Mouse (Mus musculus) cerebellum, postnatal 14 days (tissue): ENCODE measurements at regions not wholly inside any gene's neighbourhood (a gene's known extent, or its start where the extent isn't known, plus 50 kb on each side); places are given as distances from the start of the nearest gene placed in this dataset.

Experiments
- DNase-seq, 2 experiments: peaks; one replicate each; pipeline ENCODE4 v3.0.0; 2021; ENCODE audit warnings: mixed read lengths in 2 of 2

- no peak for DNase-seq
These were observed 288.0 kb downstream of the Usp25 start for GRCm38 (mm10) chr16:77301270-77302171.

DNA sequence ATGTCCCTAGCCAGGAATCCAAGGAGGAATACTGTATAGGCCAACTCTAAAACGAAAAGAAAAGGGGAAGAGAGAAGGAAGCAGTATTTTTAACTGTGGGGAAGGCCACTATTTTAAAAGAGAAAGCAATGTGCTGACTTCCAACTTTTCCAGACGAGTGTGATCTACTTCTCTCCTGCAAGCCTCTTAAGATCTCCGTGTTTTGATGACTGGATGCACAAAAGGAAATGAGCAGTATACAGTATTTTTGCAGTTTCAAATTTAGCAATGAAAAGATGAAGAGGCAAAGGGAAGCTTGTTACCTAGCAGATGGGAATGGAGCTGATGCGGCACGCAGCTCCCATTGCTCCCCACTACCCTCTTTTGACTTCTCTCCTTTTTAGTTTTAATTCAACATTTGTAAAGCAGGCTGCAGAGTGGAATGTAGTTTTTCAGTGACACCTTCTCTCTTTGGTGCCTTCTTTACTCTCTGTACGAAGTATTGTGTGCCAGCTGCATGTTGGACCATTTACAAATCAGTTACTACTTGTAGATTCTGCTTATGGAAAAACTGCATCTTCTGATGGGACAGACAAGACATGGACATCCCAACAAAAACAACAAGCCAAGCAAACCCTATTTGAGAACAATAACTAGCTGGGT, 287.2 kb downstream of the Usp25 start:
- no peak for DNase-seq

- DNase-seq: no peak
These were observed 282.3 kb downstream of the Usp25 start for GRCm38 (mm10) chr16:77295574-77296355.

DNA sequence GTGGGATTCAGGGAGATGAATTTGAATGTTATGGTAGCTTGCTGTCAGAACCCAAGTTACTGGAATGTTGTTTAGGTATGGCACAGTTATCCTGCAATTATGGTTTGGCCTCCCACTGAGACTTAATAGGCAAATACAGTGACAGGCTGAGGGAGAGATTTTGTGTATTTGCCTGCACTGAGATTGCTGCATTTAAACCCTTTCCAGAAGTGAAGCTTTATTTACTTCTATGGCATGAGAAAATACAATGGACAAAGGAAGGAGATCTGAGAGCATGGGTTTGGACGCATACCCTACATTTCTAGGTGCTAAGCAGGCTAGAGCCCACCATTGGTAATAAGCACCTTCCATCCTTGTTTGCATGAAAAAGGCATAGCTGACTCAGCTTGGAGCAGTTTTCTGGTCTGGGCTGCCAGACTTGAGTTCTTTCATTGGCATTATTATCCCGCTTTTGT, 278.8 kb downstream of the Usp25 start:
- DNase-seq: no peak

DNA sequence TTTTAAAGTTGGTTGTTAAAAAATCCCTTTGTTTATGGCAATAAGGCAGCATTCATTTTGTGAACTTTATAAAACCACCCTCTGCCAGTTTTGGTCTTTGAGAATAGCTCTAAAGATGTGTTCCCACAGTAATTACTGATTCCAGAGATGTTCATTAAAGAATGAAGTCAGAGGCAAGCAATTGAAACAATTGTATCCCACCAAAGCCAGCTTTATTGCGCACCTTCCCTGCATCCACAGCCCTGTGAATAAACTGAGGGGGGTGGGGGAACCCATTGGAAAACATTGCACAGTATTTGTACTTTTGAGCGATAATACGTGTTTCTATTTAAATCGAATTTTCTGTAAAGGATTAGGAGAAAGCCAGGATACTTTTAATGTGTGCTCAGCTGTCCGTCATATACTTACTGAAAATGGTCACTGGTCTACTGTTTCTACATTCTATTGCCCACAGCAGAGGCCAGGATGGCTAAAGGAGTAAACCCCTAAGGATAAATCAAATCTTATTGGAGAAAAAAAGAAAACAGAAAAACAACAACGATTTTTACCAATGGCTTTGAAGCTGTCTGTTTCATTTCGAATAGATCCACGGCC, 278.3 kb downstream of the Usp25 start:
- no peak for DNase-seq

GRCm38 (mm10) chr16:77284205-77284604, 270.7 kb downstream of the Usp25 start:
- no peak for DNase-seq

DNA sequence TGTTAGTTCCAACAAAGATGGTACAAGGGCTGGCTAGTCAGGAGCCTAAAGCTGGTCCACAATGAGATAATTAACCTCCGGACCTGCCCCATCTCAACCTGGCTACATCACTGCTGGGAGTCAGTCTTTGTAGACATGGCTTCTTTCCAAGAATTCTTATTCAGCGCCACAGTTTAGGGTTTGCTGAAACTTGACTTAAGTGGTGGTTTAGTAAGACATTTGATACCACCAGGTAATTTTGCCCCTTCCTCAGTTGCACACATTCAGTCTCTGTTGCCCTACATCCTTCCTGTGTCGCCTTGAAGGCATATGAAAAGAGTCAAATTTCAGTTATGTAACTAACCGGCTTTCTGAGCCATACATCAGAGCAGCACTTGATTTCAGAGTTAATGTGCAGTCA, 266.4 kb downstream of the Usp25 start:
- DNase-seq: no peak

GRCm38 (mm10) chr16:77279495-77279894, 266.0 kb downstream of the Usp25 start:
- no peak for DNase-seq

DNA sequence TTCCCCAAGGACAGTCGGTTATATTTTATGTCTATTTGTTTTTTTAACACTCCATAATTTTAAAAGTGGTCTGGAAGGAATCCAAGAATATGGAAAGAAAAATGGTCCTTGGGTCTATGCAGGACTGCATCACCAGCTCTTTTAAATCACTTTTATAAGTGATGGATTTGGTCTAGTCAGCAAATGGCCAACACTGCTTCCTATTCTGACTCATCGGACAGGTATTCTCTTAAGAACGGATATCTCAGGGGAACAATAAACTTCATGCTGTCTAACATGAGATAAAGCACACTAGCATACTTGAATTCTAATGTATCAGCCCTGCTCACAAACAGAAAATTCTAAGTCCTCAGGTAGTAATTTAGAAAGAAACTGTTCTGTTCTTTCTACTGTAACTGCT, 259.8 kb downstream of the Usp25 start:
- no peak for DNase-seq

DNA sequence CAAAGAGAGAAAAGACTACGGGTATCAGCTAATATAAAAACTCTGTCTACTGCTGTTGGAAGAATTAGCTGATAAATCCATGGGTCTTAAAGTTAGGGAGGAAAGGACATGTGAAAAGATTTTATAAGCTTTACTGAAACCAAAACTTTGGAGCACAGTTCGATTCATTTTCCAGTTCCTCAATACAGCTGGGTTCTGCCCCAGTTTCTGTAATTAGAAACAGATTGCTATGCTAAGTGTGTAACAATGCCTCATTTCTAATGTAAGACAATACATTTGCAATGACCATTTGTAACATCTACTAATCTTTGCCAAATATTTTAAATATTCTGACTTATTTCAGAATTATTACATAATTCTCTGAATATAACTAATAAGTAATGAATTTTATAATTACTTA, 255.4 kb downstream of the Usp25 start:
- DNase-seq: no peak

DNA sequence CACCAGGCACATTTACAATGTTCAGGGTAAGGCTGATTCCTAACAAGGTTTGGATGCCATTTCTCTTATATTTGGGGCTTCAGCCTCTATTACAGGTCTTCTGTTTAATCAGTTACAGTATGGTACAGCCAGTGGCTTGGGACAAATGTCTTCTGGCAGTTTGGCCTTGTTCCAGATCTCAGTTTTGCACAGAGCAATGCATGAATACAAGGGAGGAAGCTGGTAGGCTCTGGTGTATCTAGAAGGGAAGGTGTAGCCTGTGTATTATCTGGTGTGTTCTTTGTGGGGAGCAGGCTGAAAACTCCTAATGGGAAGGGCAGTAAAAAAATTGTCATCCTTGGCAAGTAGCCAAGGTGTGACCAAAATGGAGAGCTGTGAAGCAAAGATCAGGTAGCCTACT, 254.2 kb downstream of the Usp25 start:
- DNase-seq: peak; percentile 75 to 84

DNA sequence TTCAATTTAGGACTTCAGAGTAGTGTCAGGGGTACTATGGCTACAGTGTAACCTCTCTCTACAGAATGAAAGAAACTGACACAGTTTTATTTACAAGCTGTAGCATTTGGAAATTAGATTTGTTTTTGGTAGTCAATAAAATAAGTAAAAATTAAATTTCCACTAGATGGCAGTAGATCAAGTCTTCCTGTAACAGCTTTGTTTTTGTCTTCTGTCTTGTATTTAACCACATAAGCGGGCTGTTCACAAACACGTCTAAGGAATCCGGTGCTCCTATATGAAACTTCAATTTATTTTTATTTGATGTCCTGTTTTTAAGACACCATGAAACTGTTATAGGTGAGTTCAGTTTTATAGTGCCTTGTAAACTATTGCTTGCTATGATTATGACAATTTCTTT, 238.8 kb downstream of the Usp25 start:
- DNase-seq: no peak

- DNase-seq: no peak
These were observed 237.9 kb downstream of the Usp25 start for GRCm38 (mm10) chr16:77251422-77251821.

- DNase-seq: no peak
These were observed 227.4 kb downstream of the Usp25 start for GRCm38 (mm10) chr16:77240876-77241275.

DNA sequence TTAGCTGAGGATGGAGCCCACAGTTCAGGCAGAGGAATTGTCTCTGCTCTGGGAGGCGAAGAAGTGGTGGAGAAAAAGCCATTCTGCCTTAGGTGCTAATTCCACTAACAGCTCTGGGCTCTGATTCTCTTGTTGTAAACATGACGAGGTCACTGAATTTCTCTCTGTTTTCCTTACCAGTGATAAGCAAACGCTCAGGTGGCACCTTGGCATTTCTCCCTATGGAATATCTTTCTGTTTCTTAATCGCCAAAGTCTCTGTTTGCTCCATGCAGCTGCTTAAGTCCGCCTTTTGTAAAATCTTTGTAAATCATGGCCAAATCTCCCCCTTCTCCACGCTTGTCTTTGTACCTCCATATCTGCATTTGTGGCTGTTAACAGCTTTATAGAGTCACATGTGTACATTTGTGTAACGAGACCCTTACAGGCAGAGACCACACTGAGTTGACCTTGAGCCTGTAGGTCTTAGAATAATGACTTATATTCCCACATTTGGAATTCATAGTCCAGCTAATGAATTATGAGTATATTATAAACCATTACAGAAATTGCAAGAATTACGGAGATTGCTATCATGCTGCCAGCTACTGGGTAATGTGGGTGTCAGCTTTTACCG, 225.8 kb downstream of the Usp25 start:
- DNase-seq: peak; percentile 12 to 31

DNA sequence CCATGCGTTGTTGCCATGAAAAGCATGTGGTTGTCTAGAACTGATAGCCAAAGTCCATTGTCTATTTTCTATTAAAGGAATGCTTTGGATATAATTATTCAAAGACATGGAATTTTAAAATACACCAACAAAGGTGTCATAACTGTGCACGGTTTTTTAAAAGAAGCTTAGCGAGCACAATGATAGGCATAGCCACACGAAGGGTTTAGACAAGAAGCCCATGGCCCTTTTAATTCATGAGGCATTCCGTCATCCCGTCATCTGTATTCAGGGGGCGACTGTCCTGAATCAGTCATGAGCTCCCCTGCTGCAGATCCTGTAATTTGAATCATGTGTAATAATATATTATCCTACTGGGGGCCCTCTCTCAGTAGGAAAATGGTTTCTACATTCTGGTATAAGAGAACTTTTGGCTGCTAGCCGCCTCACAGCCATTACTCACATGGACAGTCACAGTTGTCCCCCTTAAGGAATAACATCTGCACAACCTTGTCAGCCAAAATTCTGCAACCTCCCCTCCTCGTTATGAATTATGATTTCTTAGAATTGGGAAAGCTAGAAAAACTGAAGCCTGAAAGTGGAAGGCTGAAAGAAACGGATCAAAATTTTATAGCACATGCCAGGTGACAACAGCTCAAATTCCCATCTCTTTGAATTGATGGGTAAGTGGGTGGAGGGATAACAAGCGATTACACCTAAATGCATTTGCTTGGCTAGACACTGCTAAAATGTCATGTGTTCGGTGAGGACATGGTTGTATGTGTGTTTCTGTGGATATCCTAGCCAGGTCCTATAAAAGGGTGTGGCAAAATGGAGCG, 225.1 kb downstream of the Usp25 start:
- DNase-seq: peak; percentile 16 to 24

DNA sequence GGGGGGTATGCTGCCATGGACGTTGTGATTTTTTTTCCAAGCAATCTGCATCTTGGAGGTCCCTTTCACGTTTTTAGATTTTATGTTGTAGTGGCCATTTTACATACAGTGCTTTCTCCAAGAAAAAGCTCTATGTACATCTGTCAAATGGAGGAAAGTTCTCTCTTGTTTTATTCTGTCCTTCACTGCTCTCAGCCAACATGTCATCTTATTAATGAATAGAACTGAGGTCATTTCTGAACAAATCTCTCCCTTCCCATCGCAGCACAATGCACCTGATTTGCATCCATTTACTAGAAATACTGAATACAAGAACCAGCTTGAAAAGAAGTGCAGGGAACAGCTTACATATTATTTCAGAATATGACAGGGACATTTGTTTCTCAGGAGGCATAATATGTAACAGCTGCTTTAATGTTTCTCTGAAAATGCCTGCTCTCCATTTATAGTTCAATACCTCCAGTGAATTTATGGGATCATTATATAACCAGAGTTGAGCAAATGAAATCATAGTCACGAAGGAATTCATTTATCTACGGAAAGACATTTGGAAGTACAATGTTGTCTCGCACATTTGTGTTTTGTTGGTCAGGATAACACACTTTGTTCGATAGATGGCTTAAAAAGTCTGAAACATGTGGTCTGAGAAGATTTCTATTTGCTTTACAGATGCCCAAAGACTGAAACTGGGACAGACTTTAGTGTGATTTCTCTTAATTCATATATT, 224.3 kb downstream of the Usp25 start:
- no peak for DNase-seq

DNA sequence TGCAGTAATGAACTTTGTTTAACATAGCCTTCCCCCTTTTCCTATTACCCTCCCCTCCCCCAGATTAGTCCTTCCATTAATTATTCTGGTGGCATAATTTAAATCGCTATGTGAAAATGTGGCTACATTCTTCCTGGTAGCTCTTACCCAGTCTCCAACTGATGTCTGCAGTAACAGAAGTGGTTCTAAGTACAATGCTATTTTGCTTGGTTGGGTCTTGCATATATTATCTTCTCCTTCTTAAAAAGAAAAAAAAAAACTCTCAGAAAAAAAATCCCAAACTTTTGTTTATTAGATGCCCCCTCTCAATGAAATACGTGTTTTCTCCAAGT, 223.7 kb downstream of the Usp25 start:
- no peak for DNase-seq

GRCm38 (mm10) chr16:77236509-77237271, 223.2 kb downstream of the Usp25 start:
- peak; percentile 83 for DNase-seq

DNA sequence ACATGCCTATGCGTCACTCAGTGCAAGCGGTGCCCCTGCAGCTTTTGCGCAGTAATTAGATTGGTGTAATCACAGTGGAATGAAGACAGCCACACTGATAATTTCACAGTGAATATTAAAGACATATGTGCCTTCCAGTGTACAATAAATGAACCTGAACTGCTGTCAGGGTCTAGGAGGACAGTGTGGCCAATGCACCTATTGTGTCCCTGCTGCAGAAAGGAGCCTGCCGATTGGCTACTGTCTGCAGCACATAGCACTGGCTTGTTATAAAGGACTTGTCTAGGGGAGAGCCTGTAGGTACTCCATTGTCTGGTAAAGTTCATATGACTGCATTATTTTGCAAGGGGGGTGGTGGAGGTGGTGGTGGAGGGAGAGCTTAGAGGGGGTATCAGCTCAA, 222.5 kb downstream of the Usp25 start:
- peak; percentile 60 to 71 for DNase-seq
